Mouse (Mus musculus) thymus, postnatal 36 days (tissue): Measurements from ENCODE around the gene Sash1.

ENCODE experiments used
- DNase-seq, 2 experiments: peaks; one replicate each; pipeline ENCODE4 v3.0.0; 2022; ENCODE audit warnings: mixed read lengths in 2 of 2

Gene Sash1

GRCm38 (mm10) chr10:8787221-8787620 is 98.6 kb downstream of the Sash1 start:
- no peak for DNase-seq

GRCm38 (mm10) chr10:8785451-8786145 is 100.3 kb downstream of the Sash1 start:
- DNase-seq = no peak

GRCm38 (mm10) chr10:8781876-8782372 is 103.9 kb downstream of the Sash1 start:
- no peak for DNase-seq

GRCm38 (mm10) chr10:8779842-8780241 is 106.0 kb downstream of the Sash1 start:
- no peak for DNase-seq

GRCm38 (mm10) chr10:8778845-8779244 is 107.0 kb downstream of the Sash1 start:
- no peak for DNase-seq

- DNase-seq = no peak
Observed at GRCm38 (mm10) chr10:8777552-8778253, 108.2 kb downstream of the Sash1 start.

- no peak for DNase-seq
Observed at GRCm38 (mm10) chr10:8776791-8777190, 109.1 kb downstream of the Sash1 start.

GRCm38 (mm10) chr10:8775794-8776193 is 110.1 kb downstream of the Sash1 start:
- DNase-seq = no peak

GRCm38 (mm10) chr10:8772464-8773209 is 113.2 kb downstream of the Sash1 start:
- DNase-seq = no peak

- no peak for DNase-seq
Observed at GRCm38 (mm10) chr10:8770931-8771653, 114.8 kb downstream of the Sash1 start.

- DNase-seq = no peak
Observed at GRCm38 (mm10) chr10:8768654-8769053, 117.2 kb downstream of the Sash1 start.

- DNase-seq = no peak
Observed at GRCm38 (mm10) chr10:8767381-8767780, 118.5 kb downstream of the Sash1 start.

GRCm38 (mm10) chr10:8765922-8766522 is 119.8 kb downstream of the Sash1 start:
- DNase-seq = no peak

GRCm38 (mm10) chr10:8762771-8763170 is 123.1 kb downstream of the Sash1 start:
- DNase-seq = no peak

- no peak for DNase-seq
Observed at GRCm38 (mm10) chr10:8762209-8762701, 123.6 kb downstream of the Sash1 start.

GRCm38 (mm10) chr10:8761656-8762055 is 124.2 kb downstream of the Sash1 start:
- no peak for DNase-seq

- DNase-seq = no peak
Observed at GRCm38 (mm10) chr10:8760598-8760997, 125.3 kb downstream of the Sash1 start.

- DNase-seq = no peak
Observed at GRCm38 (mm10) chr10:8759228-8759627, 126.6 kb downstream of the Sash1 start.

GRCm38 (mm10) chr10:8757429-8757931 is 128.4 kb downstream of the Sash1 start:
- no peak for DNase-seq

GRCm38 (mm10) chr10:8756604-8757354 is 129.1 kb downstream of the Sash1 start:
- no peak for DNase-seq

GRCm38 (mm10) chr10:8753377-8753776 is 132.5 kb downstream of the Sash1 start:
- DNase-seq = no peak
